In genomic region chr5:48633631-48634030, GRCm38 (mm10) we compare ENCODE assay signal across 34 mouse cellular contexts.
"Had no signal": no experiment of that assay in that cellular context is flagged by ENCODE, and none has a peak within 500 bp of the region (broad histone marks: within the 10 kb centered on the region; RNA-seq: fewer than 3 reads in every experiment).

No protein-coding gene starts in this region.

- H3K4me3 ChIP-seq: heart, embryonic 12.5 days; heart, embryonic 13.5 days; heart, embryonic 15.5 days; hindbrain, embryonic 10.5 days; hindbrain, embryonic 12.5 days; hindbrain, embryonic 13.5 days; hindbrain, embryonic 15.5 days; intestine, embryonic 15.5 days; kidney, embryonic 15.5 days; layer of hippocampus, adult 2 months; left cerebral cortex, adult 2 months had no signal

- H3K27ac ChIP-seq: heart, embryonic 13.5 days; heart, embryonic 15.5 days; hindbrain, embryonic 10.5 days; hindbrain, embryonic 12.5 days; hindbrain, embryonic 13.5 days; hindbrain, embryonic 14.5 days; hindbrain, embryonic 15.5 days; hindbrain, postnatal 0 days; intestine, embryonic 15.5 days; kidney, embryonic 15.5 days; kidney, postnatal 0 days; layer of hippocampus, adult 2 months; left cerebral cortex, adult 2 months had no signal

- ATAC-seq: hindbrain, postnatal 0 days; inflammation-experienced regulatory T-cells, adult 6 months; intestine, embryonic 15.5 days; intestine, embryonic 16.5 days; intestine, postnatal 0 days had no signal

- DNase-seq: heart, postnatal 10 days; heart, postnatal 14 days; heart, postnatal 36 days; heart, postnatal 4 days; kidney, adult 11 months; kidney, adult 18-20 months; kidney, adult 2 months; kidney, adult 8-10 months; kidney, adult 9 months; kidney, postnatal 10 days; kidney, postnatal 14 days; kidney, postnatal 25 days; kidney, postnatal 36 days; kidney, postnatal 4 days; layer of hippocampus, adult 9-11 months; layer of hippocampus, postnatal 36 days had no signal

- H3K9ac ChIP-seq: heart, embryonic 12.5 days; heart, embryonic 13.5 days; heart, embryonic 15.5 days; hindbrain, embryonic 12.5 days; hindbrain, embryonic 13.5 days; hindbrain, embryonic 14.5 days; hindbrain, embryonic 15.5 days; intestine, embryonic 15.5 days; kidney, embryonic 15.5 days had no signal

- H3K27me3 ChIP-seq: heart, embryonic 12.5 days; heart, embryonic 13.5 days; heart, embryonic 15.5 days; hindbrain, embryonic 12.5 days; hindbrain, embryonic 13.5 days; hindbrain, embryonic 15.5 days; intestine, embryonic 15.5 days; kidney, embryonic 15.5 days had no signal

- H3K36me3 ChIP-seq: heart, embryonic 12.5 days; heart, embryonic 13.5 days; heart, embryonic 15.5 days; hindbrain, embryonic 10.5 days; hindbrain, embryonic 12.5 days; hindbrain, embryonic 13.5 days; hindbrain, embryonic 15.5 days; intestine, embryonic 15.5 days; kidney, embryonic 15.5 days had no signal

- H3K9me3 ChIP-seq: heart, embryonic 12.5 days; heart, embryonic 13.5 days; heart, embryonic 15.5 days; hindbrain, embryonic 10.5 days; hindbrain, embryonic 12.5 days; hindbrain, embryonic 13.5 days; hindbrain, embryonic 15.5 days; intestine, embryonic 15.5 days; kidney, embryonic 15.5 days had no signal

- H3K4me1 ChIP-seq: heart, embryonic 12.5 days; heart, embryonic 13.5 days; heart, embryonic 15.5 days; hindbrain, embryonic 10.5 days; hindbrain, embryonic 12.5 days; hindbrain, embryonic 13.5 days; hindbrain, embryonic 15.5 days; intestine, embryonic 15.5 days; kidney, embryonic 15.5 days had no signal

- H3K4me2 ChIP-seq: heart, embryonic 11.5 days; heart, embryonic 12.5 days; heart, embryonic 13.5 days; heart, embryonic 15.5 days; hindbrain, embryonic 12.5 days; hindbrain, embryonic 13.5 days; hindbrain, embryonic 14.5 days; hindbrain, embryonic 15.5 days; intestine, embryonic 15.5 days; kidney, embryonic 15.5 days had no signal
